Mouse (Mus musculus) megakaryocyte-erythroid progenitor cell, adult 5 weeks (primary cell): Measurements from ENCODE around the gene Atg4b. TPM values are rescaled to one million over a fixed set of nuclear protein-coding genes. Genes with fewer than 3 reads are reported as not detected.

Source experiments
- polyA plus RNA-seq: library from polyadenylated mRNA; stranded (reverse); fragments of >175 nt; gene quantifications from 2 replicates; pipeline ENCODE4 v1.2.3, GENCODE M21; 2012

The Atg4b gene
- 5.5 and 6.0 TPM in 2 replicates for polyA plus RNA-seq

GRCm38 (mm10) chr1:93751290-93751689 lies at the start of gene Atg4b:
Gene Atg4b, plus strand, starts transcription at chr1:93751500.

GRCm38 (mm10) chr1:93754573-93755290 lies 3.4 kb downstream of the Atg4b start, which contains the start of gene Thap4:
Gene Thap4, minus strand, starts transcription at chr1:93754864.

GRCm38 (mm10) chr1:93801741-93802238 lies 50.5 kb downstream of the Atg4b start, which contains the start of gene Dtymk:
Gene Dtymk, minus strand, starts transcription at chr1:93801934.

GRCm38 (mm10) chr1:93803556-93804507 lies 52.5 kb downstream of the Atg4b start, which contains the start of gene Ing5:
Gene Ing5, plus strand, starts transcription at chr1:93803965.

GRCm38 (mm10) chr1:93824609-93825008 lies 73.3 kb downstream of the Atg4b start, which contains the start of gene D2hgdh:
Gene D2hgdh, plus strand, starts transcription at chr1:93824909.

Other genes starting within 250 kb of the Atg4b start
- 0.44 and 0.47 TPM in 2 replicates for gene Farp2, start 239.4 kb upstream of the Atg4b start, polyA plus RNA-seq
- gene Stk25, start 92.8 kb upstream of the Atg4b start, polyA plus RNA-seq: 28.1 and 31.0 TPM in 2 replicates
- gene Bok, start 65.8 kb upstream of the Atg4b start, polyA plus RNA-seq: 1.6 and 2.7 TPM in 2 replicates
- 62.1 and 66.7 TPM in 2 replicates for gene Thap4, start 3.4 kb downstream of the Atg4b start, polyA plus RNA-seq
- 78.9 and 90.3 TPM in 2 replicates for gene Dtymk, start 50.4 kb downstream of the Atg4b start, polyA plus RNA-seq
- 1.8 TPM in 2 replicates for gene Ing5, start 52.5 kb downstream of the Atg4b start, polyA plus RNA-seq
- gene D2hgdh, start 73.4 kb downstream of the Atg4b start, polyA plus RNA-seq: 3.7 and 4.3 TPM in 2 replicates
- not detected in 2 replicates for gene Gal3st2, start 109.8 kb downstream of the Atg4b start, polyA plus RNA-seq
- not detected in 2 replicates for gene Gal3st2b, start 166.8 kb downstream of the Atg4b start, polyA plus RNA-seq
- gene Gal3st2c, start 239.0 kb downstream of the Atg4b start, polyA plus RNA-seq: 0.01 TPM in 2 replicates